In genomic region chr9:50368551-50369297, GRCm38 (mm10) we compare ENCODE assay signal across 28 mouse cellular contexts. TPM values are rescaled to one million over a fixed set of nuclear protein-coding genes. Genes with fewer than 3 reads are reported as not detected.
DNase-seq lines count a peak whose midpoint lies in the region; ATAC-seq and TF ChIP-seq lines count a peak whose summit lies in the region.
"Had no signal": no experiment of that assay in that cellular context is flagged by ENCODE, and none has a peak within 500 bp of the region (broad histone marks: within the 10 kb centered on the region; RNA-seq: fewer than 3 reads in every experiment).

No protein-coding gene starts in this region.

- TF ChIP-seq POLR2A in kidney, adult 2 months (IDR thresholded peaks at IDR 0.05; ENCODE audit: low read depth, low read length): no peak

- no peak overlapping the region for H3K9ac ChIP-seq in forebrain, embryonic 14.5 days (ENCODE audit: low read length)
- H3K9ac ChIP-seq: embryonic facial prominence, embryonic 15.5 days; limb, embryonic 12.5 days; midbrain, embryonic 12.5 days; neural tube, embryonic 12.5 days had no signal

- no peak overlapping the region for H3K4me2 ChIP-seq in forebrain, embryonic 14.5 days (ENCODE audit: low read length)
- H3K4me2 ChIP-seq: embryonic facial prominence, embryonic 15.5 days; limb, embryonic 12.5 days; liver, embryonic 11.5 days; midbrain, embryonic 12.5 days; neural tube, embryonic 12.5 days had no signal

- no peak for TF ChIP-seq CTCF in kidney, adult 2 months (conservative IDR thresholded peaks at IDR 0.05; ENCODE audit: insufficient read depth, insufficient read length, low read depth, low read length)

- WGBS in forebrain, embryonic 14.5 days: 76% methylated on average over 8 of the region's 8 CpGs
- 90% methylated on average over 8 of the region's 8 CpGs for WGBS in forebrain, embryonic 10.5 days
- WGBS in kidney, adult 2 months: 74% methylated on average over 8 of the region's 8 CpGs

- H3K4me1 ChIP-seq in forebrain, embryonic 14.5 days (ENCODE audit: control insufficient read depth, insufficient read depth, low read length): no peaks in the 10 kb centered on the region; the same call in 1 of the 2 replicates
- peaks cover 4% of the 10 kb centered on the region; the same call in 1 of the 2 replicates for H3K4me1 ChIP-seq in forebrain, embryonic 10.5 days
- no peaks in the 10 kb centered on the region for H3K4me1 ChIP-seq in kidney, adult 2 months (ENCODE audit: control insufficient read depth, insufficient read depth, low read length)

- no peak overlapping the region for H3K4me3 ChIP-seq in forebrain, embryonic 14.5 days (ENCODE audit: low read depth, low read length)
- H3K4me3 ChIP-seq in forebrain, embryonic 10.5 days: no peak overlapping the region
- H3K4me3 ChIP-seq in kidney, adult 2 months (ENCODE audit: insufficient read depth, low read depth, low read length): no peak overlapping the region
- H3K4me3 ChIP-seq: embryonic facial prominence, embryonic 10.5 days; embryonic facial prominence, embryonic 15.5 days; heart, adult 2 months; limb, embryonic 12.5 days; midbrain, embryonic 12.5 days; myocyte; neural tube, embryonic 12.5 days had no signal

- H3K27ac ChIP-seq in forebrain, embryonic 14.5 days (ENCODE audit: low read depth, low read length): no peak overlapping the region
- no peak overlapping the region for H3K27ac ChIP-seq in forebrain, embryonic 10.5 days
- no peak overlapping the region for H3K27ac ChIP-seq in kidney, adult 2 months (ENCODE audit: insufficient read depth, low read depth, low read length)
- H3K27ac ChIP-seq: embryonic facial prominence, embryonic 10.5 days; embryonic facial prominence, embryonic 15.5 days; heart, adult 2 months; limb, embryonic 12.5 days; midbrain, embryonic 12.5 days; neural tube, embryonic 12.5 days; stomach, postnatal 0 days had no signal

- peak; percentile 47 for DNase-seq in forebrain, embryonic 14.5 days (ENCODE audit: low spot score)
- no peak for DNase-seq in forebrain, embryonic 10.5 days (ENCODE audit: extremely low spot score, low spot score)
- DNase-seq in kidney, adult 2 months: peak; percentile 8
- no peak for DNase-seq in kidney, postnatal 10 days
- DNase-seq in lung, postnatal 25 days (ENCODE audit: low spot score): peak; percentile 1
- no peak for DNase-seq in lung, postnatal 4 days
- peak; percentile 26 for DNase-seq in testis, postnatal 14 days (ENCODE audit: low spot score)
- no peak for DNase-seq in testis, postnatal 10 days (ENCODE audit: low spot score)
- DNase-seq: adrenal gland, adult 8-10 months; cerebellum, adult 8-10 months; cerebellum, postnatal 25 days; heart, adult 2 months; heart, postnatal 14 days; kidney, postnatal 25 days; right cerebral cortex, adult 18-20 months; spleen, adult 18-20 months; thymus, postnatal 4 days had no signal

- H3K9me3 ChIP-seq in forebrain, embryonic 14.5 days (replicated peaks; ENCODE audit: control insufficient read depth, low read length): no peaks in the 10 kb centered on the region
- no peaks in the 10 kb centered on the region for H3K9me3 ChIP-seq in forebrain, embryonic 10.5 days
- H3K9me3 ChIP-seq: embryonic facial prominence, embryonic 10.5 days; embryonic facial prominence, embryonic 15.5 days; limb, embryonic 12.5 days; midbrain, embryonic 12.5 days; neural tube, embryonic 12.5 days had no signal

- H3K27me3 ChIP-seq in forebrain, embryonic 14.5 days (replicated peaks; ENCODE audit: control insufficient read depth, insufficient read depth, low read length): no peaks in the 10 kb centered on the region
- no peaks in the 10 kb centered on the region for H3K27me3 ChIP-seq in forebrain, embryonic 10.5 days (ENCODE audit: poor library complexity, severe bottlenecking)
- no peaks in the 10 kb centered on the region for H3K27me3 ChIP-seq in kidney, adult 2 months (replicated peaks; ENCODE audit: control insufficient read depth, insufficient read depth, low read length)
- H3K27me3 ChIP-seq: CH12.LX; embryonic facial prominence, embryonic 15.5 days; midbrain, embryonic 12.5 days; neural tube, embryonic 12.5 days had no signal

- H3K36me3 ChIP-seq in forebrain, embryonic 14.5 days (ENCODE audit: control insufficient read depth, insufficient read depth, low read length): no peaks in the 10 kb centered on the region
- H3K36me3 ChIP-seq in forebrain, embryonic 10.5 days (replicated peaks): no peaks in the 10 kb centered on the region
- no peaks in the 10 kb centered on the region for H3K36me3 ChIP-seq in kidney, adult 2 months (ENCODE audit: control insufficient read depth, insufficient read depth, low read length)
- H3K36me3 ChIP-seq: embryonic facial prominence, embryonic 10.5 days; embryonic facial prominence, embryonic 15.5 days; limb, embryonic 12.5 days; midbrain, embryonic 12.5 days; neural tube, embryonic 12.5 days had no signal

- ATAC-seq in forebrain, embryonic 14.5 days: no peak
- ATAC-seq: forebrain, embryonic 16.5 days; intestine, postnatal 0 days had no signal

RNA-seq across cellular contexts. Expression of gene Rpl10-ps3, which starts 24.0 kb away (rescaled TPM):
- 100 and 189 TPM in 2 replicates for polyA plus RNA-seq in forebrain, embryonic 14.5 days (2014; fragmentation: Nextera tagmentation; extraction: Ambion mirVana)
- polyA plus RNA-seq in forebrain, embryonic 10.5 days (2016; fragmentation: Nextera tagmentation; extraction: Ambion mirVana): 168 and 208 TPM in 2 replicates
- 97.7 and 121 TPM in 2 replicates for polyA plus RNA-seq in kidney, adult 2 months (2012; rRNA removed)

Comparison
In these comparisons a context has a peak if more than half of its experiments do, and no peak if none do; other contexts are left out.
1. DNase-seq: peak in forebrain, embryonic 14.5 days (single experiment), kidney, adult 2 months (single experiment), lung, postnatal 25 days (single experiment) and testis, postnatal 14 days (single experiment); none in forebrain, embryonic 10.5 days (single experiment), kidney, postnatal 10 days (single experiment), lung, postnatal 4 days (0 of 2) and testis, postnatal 10 days (single experiment).